Mouse (Mus musculus) CH12.LX (cell line): ENCODE results near the gene Rbak.

Experiments used
- CTCF ChIP-seq, 2 experiments: IDR thresholded peaks in 1 of 2; conservative IDR thresholded peaks in 1 of 2; 2 replicates each; pipeline ENCODE4 v1.5.1; 2011 to 2012; ENCODE audit warnings: low read depth in 2 of 2, low read length in 2 of 2, improper control_type of control experiment in 1 of 2, inconsistent platforms in 1 of 2, mild to moderate bottlenecking in 1 of 2, moderate library complexity in 1 of 2
- HCFC1 ChIP-seq: IDR thresholded peaks from 2 replicates; pipeline ENCODE4 v1.6.1; 2012; ENCODE audit warnings: low read depth, mild to moderate bottlenecking, inconsistent platforms, low read length, improper control_type of control experiment
- RAD21 ChIP-seq: IDR thresholded peaks from 2 replicates; pipeline ENCODE4 v1.6.1; 2011; ENCODE audit warnings: low read depth, mild to moderate bottlenecking, low read length, improper control_type of control experiment, moderate library complexity
- RCOR1 ChIP-seq: conservative IDR thresholded peaks from 2 replicates; pipeline ENCODE4 v1.6.1; 2012; ENCODE audit warnings: low read depth, mild to moderate bottlenecking, inconsistent platforms, low read length, improper control_type of control experiment

GRCm38 (mm10) chr5:143132935-143133514 lies 47.5 kb downstream of the Rbak start:
- no peak for TF ChIP-seq RAD21
- TF ChIP-seq HCFC1, result no peak
- no peak for TF ChIP-seq CTCF (conservative IDR thresholded peaks at IDR 0.05 in 1 of 2, IDR thresholded peaks at IDR 0.05 in 1 of 2; ENCODE audit: low read depth in 2 of 2, low read length in 2 of 2)
- no peak for TF ChIP-seq RCOR1
